Mouse (Mus musculus): Measurements from ENCODE around the gene Gm42742.

Gm42742 gene

GRCm38 (mm10) chr7:127020901-127021562 is at the start of gene Gm42742, which contains the start of gene Prrt2:
Gene Gm42742 (minus strand): TSS chr7:127021097.
Gene Prrt2 (minus strand): TSS chr7:127021211.
- POLR2A ChIA-PET, result interaction anchor here in 3 of 4 experiments (0.7 to 7.5 kb wide), 22 partner anchors 8 to 235 kb away, joined by 3 to 280 read pairs (median 4); partner anchors contain the start of genes AI467606 (in 1 of the 3), Cd2bp2 (in 1 of the 3), Fam57b (in 1 of the 3) and Hirip3 (in 1 of the 3)
- CTCF ChIA-PET, result interaction anchor here in 1 of 4 experiments (0.5 to 1.6 kb wide), 3 partner anchors 12 to 329 kb away, joined by 3 read pairs; no protein-coding TSS in a partner anchor

- ChIA-PET POLR2A (interaction anchor here in 1 of 4 experiments (0.6 kb wide), 1 partner anchor 404 kb away, joined by 4 read pairs; no protein-coding TSS in a partner anchor), CTCF (interaction anchor here in 1 of 4 experiments (0.9 kb wide), 1 partner anchor 37 kb away, joined by 3 read pairs; no protein-coding TSS in a partner anchor)
Measured at GRCm38 (mm10) chr7:127066317-127066716, 45.4 kb upstream of the Gm42742 start.

- ChIA-PET POLR2A (interaction anchor here in 1 of 4 experiments (0.6 kb wide), 1 partner anchor 405 kb away, joined by 4 read pairs; no protein-coding TSS in a partner anchor), CTCF (interaction anchor here in 3 of 4 experiments (0.5 to 0.9 kb wide), 4 partner anchors 38 to 127 kb away, joined by 3 to 4 read pairs (median 4); no protein-coding TSS in a partner anchor)
Measured at GRCm38 (mm10) chr7:127065538-127065937, 44.6 kb upstream of the Gm42742 start.

- ChIA-PET POLR2A (interaction anchor here in 1 of 4 experiments (1.5 kb wide), 1 partner anchor 13 kb away, joined by 5 read pairs; no protein-coding TSS in a partner anchor), CTCF (no interaction called here)
Measured at GRCm38 (mm10) chr7:127055026-127055585, 34.2 kb upstream of the Gm42742 start.

- ChIA-PET CTCF (interaction anchor here in 3 of 4 experiments (0.5 to 1.5 kb wide), 12 partner anchors 14 to 262 kb away, joined by 3 to 7 read pairs (median 4); partner anchors contain the start of genes Pagr1a (in 2 of the 3) and Pagr1b (in 1 of the 3)), POLR2A (interaction anchor here (0.6 to 5.8 kb wide), 45 partner anchors 9 to 1511 kb away, joined by 3 to 69 read pairs (median 3); partner anchors contain the start of genes Maz (in 3 of the 4), Pagr1a (in 3 of the 4), Hirip3 (in 2 of the 4) and Ino80e (in 2 of the 4))
Measured at GRCm38 (mm10) chr7:127041851-127042672, 21.2 kb upstream of the Gm42742 start, which contains the start of gene Kif22. Gene Kif22 (minus strand): TSS chr7:127042471.

GRCm38 (mm10) chr7:127031244-127031643 is 10.3 kb upstream of the Gm42742 start:
- POLR2A ChIA-PET, result interaction anchor here in 2 of 4 experiments (0.7 to 8.4 kb wide), 9 partner anchors 9 to 220 kb away, joined by 3 to 69 read pairs (median 6); partner anchors contain the start of genes Gm42742 (in 2 of the 2), Kif22 (in 2 of the 2), Pagr1a (in 2 of the 2) and Prrt2 (in 2 of the 2)
- CTCF ChIA-PET, result interaction anchor here in 2 of 4 experiments (1.0 to 1.6 kb wide), 2 partner anchors 14 kb away, joined by 3 to 6 read pairs; partner anchors contain the start of genes Pagr1a (in 2 of the 2) and Pagr1b (in 1 of the 2)

GRCm38 (mm10) chr7:127030172-127030571 is 9.3 kb upstream of the Gm42742 start:
- ChIA-PET POLR2A (interaction anchor here in 2 of 4 experiments (1.2 to 8.4 kb wide), 6 partner anchors 9 to 16 kb away, joined by 3 to 69 read pairs (median 8); partner anchors contain the start of genes Kif22 (in 2 of the 2), Gm42742 (in 1 of the 2), Mvp (in 1 of the 2) and Pagr1a (in 1 of the 2)), CTCF (no interaction called here)

- POLR2A ChIA-PET, result interaction anchor here (0.6 to 8.4 kb wide), 60 partner anchors 8 to 749 kb away, joined by 3 to 280 read pairs (median 4); partner anchors contain the start of genes Pagr1a (in 4 of the 4), Pagr1b (in 4 of the 4), Kif22 (in 3 of the 4) and Mvp (in 3 of the 4)
- CTCF ChIA-PET, result interaction anchor here in 3 of 4 experiments (0.6 to 4.5 kb wide), 11 partner anchors 11 to 90 kb away, joined by 3 to 44 read pairs (median 5); partner anchors contain the start of genes Pagr1a (in 3 of the 3), Pagr1b (in 3 of the 3) and Kif22 (in 1 of the 3)
Measured at GRCm38 (mm10) chr7:127027885-127028284, 7.0 kb upstream of the Gm42742 start.

- CTCF ChIA-PET, result interaction anchor here (0.5 to 4.5 kb wide), 17 partner anchors 10 to 640 kb away, joined by 3 to 44 read pairs (median 5); partner anchors contain the start of genes Pagr1a (in 4 of the 4), Pagr1b (in 3 of the 4) and Kif22 (in 1 of the 4)
- POLR2A ChIA-PET, result interaction anchor here (0.5 to 8.4 kb wide), 95 partner anchors 9 to 750 kb away, joined by 3 to 280 read pairs (median 4); partner anchors contain the start of genes Pagr1a (in 4 of the 4), Pagr1b (in 4 of the 4), Kif22 (in 3 of the 4) and Mvp (in 3 of the 4)
Measured at GRCm38 (mm10) chr7:127026984-127027726, 6.3 kb upstream of the Gm42742 start, which contains the start of gene Maz. Gene Maz (minus strand): TSS chr7:127027037.

- ChIA-PET POLR2A (interaction anchor here (0.5 to 8.4 kb wide), 82 partner anchors 9 to 1699 kb away, joined by 3 to 280 read pairs (median 4); partner anchors contain the start of genes Mvp (in 4 of the 4), Pagr1a (in 4 of the 4), Pagr1b (in 4 of the 4) and Ino80e (in 3 of the 4)), CTCF (interaction anchor here (0.5 to 4.5 kb wide), 11 partner anchors 10 to 639 kb away, joined by 3 to 44 read pairs (median 6); partner anchors contain the start of genes Pagr1a (in 4 of the 4), Pagr1b (in 3 of the 4), Kif22 (in 1 of the 4) and Zfp747 (in 1 of the 4))
Measured at GRCm38 (mm10) chr7:127026616-127026983, 5.7 kb upstream of the Gm42742 start.

- POLR2A ChIA-PET, result interaction anchor here (0.5 to 8.4 kb wide), 59 partner anchors 9 to 1700 kb away, joined by 3 to 280 read pairs (median 5); partner anchors contain the start of genes Pagr1a (in 4 of the 4), Pagr1b (in 4 of the 4), Ino80e (in 3 of the 4) and Kif22 (in 3 of the 4)
- CTCF ChIA-PET, result interaction anchor here (0.6 to 4.5 kb wide), 6 partner anchors 9 to 350 kb away, joined by 4 to 44 read pairs (median 7); partner anchors contain the start of genes Pagr1a (in 4 of the 4), Pagr1b (in 3 of the 4), Kif22 (in 1 of the 4) and Zfp747 (in 1 of the 4)
Measured at GRCm38 (mm10) chr7:127026161-127026600, 5.3 kb upstream of the Gm42742 start.

GRCm38 (mm10) chr7:127025556-127026160 is 4.8 kb upstream of the Gm42742 start:
- ChIA-PET CTCF (interaction anchor here (0.6 to 4.5 kb wide), 5 partner anchors 9 to 208 kb away, joined by 3 to 44 read pairs (median 7); partner anchors contain the start of genes Pagr1a (in 4 of the 4) and Pagr1b (in 3 of the 4)), POLR2A (interaction anchor here (0.5 to 8.4 kb wide), 44 partner anchors 8 to 523 kb away, joined by 3 to 280 read pairs (median 6); partner anchors contain the start of genes Pagr1a (in 4 of the 4), Pagr1b (in 4 of the 4), Kif22 (in 3 of the 4) and Mvp (in 3 of the 4))

- CTCF ChIA-PET, result interaction anchor here (0.6 to 4.5 kb wide), 7 partner anchors 8 to 209 kb away, joined by 3 to 44 read pairs (median 7); partner anchors contain the start of genes Pagr1a (in 4 of the 4) and Pagr1b (in 3 of the 4)
- POLR2A ChIA-PET, result interaction anchor here (0.5 to 7.5 kb wide), 45 partner anchors 8 to 631 kb away, joined by 3 to 280 read pairs (median 5); partner anchors contain the start of genes Pagr1a (in 4 of the 4), Pagr1b (in 4 of the 4), Fam57b (in 3 of the 4) and Kif22 (in 3 of the 4)
Measured at GRCm38 (mm10) chr7:127024755-127025555, 4.1 kb upstream of the Gm42742 start.

Measured in embryonic stem cell, embryonic (primary cell).